Mouse (Mus musculus) MEL (cell line): ENCODE measurements at regions not wholly inside any gene's neighbourhood (a gene's known extent, or its start where the extent isn't known, plus 50 kb on each side); places are given as distances from the start of the nearest gene placed in this dataset.

Experiments
- CTCF ChIP-seq, 3 experiments: IDR thresholded peaks in 2 of 3; conservative IDR thresholded peaks in 1 of 3; 2 replicates each; pipeline ENCODE4 v1.5.1; 2011 to 2012; ENCODE audit warnings: low read length in 3 of 3, low read depth in 2 of 3, mild to moderate bottlenecking in 2 of 3, improper control_type of control experiment in 1 of 3, inconsistent platforms in 1 of 3, mixed read lengths in 1 of 3, moderate library complexity in 1 of 3; ENCODE audit not compliant: control insufficient read depth in 1 of 3, insufficient read depth in 1 of 3, poor library complexity in 1 of 3, severe bottlenecking in 1 of 3
- GABPA ChIP-seq: IDR thresholded peaks from 2 replicates; pipeline ENCODE4 v1.6.1; 2012; ENCODE audit warnings: low read depth, mild to moderate bottlenecking, inconsistent platforms, low read length, improper control_type of control experiment, moderate library complexity
- MAFK ChIP-seq: IDR thresholded peaks from 2 replicates; pipeline ENCODE4 v1.6.1; 2011; ENCODE audit warnings: low read depth, mild to moderate bottlenecking, low read length, improper control_type of control experiment, borderline replicate concordance
- MAX ChIP-seq: IDR thresholded peaks from 2 replicates; pipeline ENCODE4 v1.6.1; 2011; ENCODE audit warnings: low read length, improper control_type of control experiment
- POLR2A ChIP-seq, 2 experiments: IDR thresholded peaks; 2 replicates each; pipeline ENCODE4 v1.6.1; 2011 to 2012; ENCODE audit warnings: low read length in 2 of 2, mild to moderate bottlenecking in 2 of 2, control low read depth in 1 of 2, improper control_type of control experiment in 1 of 2, low read depth in 1 of 2, moderate library complexity in 1 of 2; ENCODE audit not compliant: control insufficient read depth in 1 of 2, insufficient read depth in 1 of 2, poor library complexity in 1 of 2
- POLR2AphosphoS2 ChIP-seq: IDR thresholded peaks from 2 replicates; pipeline ENCODE4 v1.6.1; 2011; ENCODE audit warnings: low read length, improper control_type of control experiment
- RAD21 ChIP-seq: IDR thresholded peaks from 2 replicates; pipeline ENCODE4 v1.6.1; 2011; ENCODE audit warnings: mild to moderate bottlenecking, low read depth, low read length, improper control_type of control experiment
- RCOR1 ChIP-seq: IDR thresholded peaks from 2 replicates; pipeline ENCODE4 v1.6.1; 2012; ENCODE audit warnings: low read depth, mild to moderate bottlenecking, inconsistent platforms, low read length, improper control_type of control experiment
- SIN3A ChIP-seq: IDR thresholded peaks from 2 replicates; pipeline ENCODE4 v1.6.1; 2012; ENCODE audit warnings: low read length, improper control_type of control experiment, inconsistent platforms
- SMC3 ChIP-seq: IDR thresholded peaks from 2 replicates; pipeline ENCODE4 v1.6.1; 2011; ENCODE audit warnings: low read depth, low read length, improper control_type of control experiment
- USF1 ChIP-seq: IDR thresholded peaks from 2 replicates; pipeline ENCODE4 v1.6.1; 2014; ENCODE audit warnings: low read depth, mild to moderate bottlenecking, inconsistent platforms, low read length, improper control_type of control experiment, moderate library complexity
- ZC3H11A ChIP-seq: IDR thresholded peaks from 2 replicates; pipeline ENCODE4 v1.6.1; 2012; ENCODE audit warnings: low read depth, mild to moderate bottlenecking, inconsistent platforms, low read length, improper control_type of control experiment

DNA sequence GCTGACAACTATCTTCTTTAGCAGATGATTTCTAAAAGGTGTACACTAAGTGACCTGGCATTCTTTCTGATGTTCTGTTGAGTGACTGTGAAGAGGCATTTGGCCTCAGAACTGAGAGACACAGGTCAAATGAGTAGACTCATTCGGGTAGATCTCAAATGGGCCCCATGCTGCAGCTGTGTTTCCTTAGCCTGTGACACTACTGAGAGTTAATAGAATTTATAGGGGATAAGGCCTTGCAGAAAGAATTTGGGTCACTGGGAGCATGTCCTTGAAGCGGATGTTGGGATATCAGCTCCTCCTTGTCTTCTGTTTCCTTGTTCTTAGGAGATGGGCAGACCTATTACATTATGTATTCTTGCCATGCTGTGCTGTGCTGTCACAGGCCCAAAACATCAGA lies 271.4 kb downstream of the Impad1 start:
- TF ChIP-seq SIN3A: no peak
- no peak for TF ChIP-seq MAFK
- no peak for TF ChIP-seq SMC3
- TF ChIP-seq ZC3H11A: no peak
- no peak for TF ChIP-seq CTCF (IDR thresholded peaks at IDR 0.05 in 2 of 3, conservative IDR thresholded peaks at IDR 0.05 in 1 of 3; ENCODE audit: control insufficient read depth in 1 of 3, insufficient read depth in 1 of 3, low read depth in 2 of 3, low read length in 3 of 3, poor library complexity in 1 of 3, severe bottlenecking in 1 of 3)
- TF ChIP-seq POLR2AphosphoS2: no peak
- TF ChIP-seq POLR2A (IDR thresholded peaks at IDR 0.05; ENCODE audit: control insufficient read depth in 1 of 2, insufficient read depth in 1 of 2, low read depth in 1 of 2, low read length in 2 of 2, poor library complexity in 1 of 2): no peak
- TF ChIP-seq GABPA: no peak
- TF ChIP-seq RCOR1: no peak
- TF ChIP-seq USF1: no peak
- no peak for TF ChIP-seq MAX
- no peak for TF ChIP-seq RAD21
